Mouse (Mus musculus) erythroblast, embryonic 14.5 days (primary cell): ENCODE results near the gene Eml3.

Source experiments
- GATA1 ChIP-seq: IDR thresholded peaks from 2 replicates; pipeline ENCODE4 v1.6.1; 2012; ENCODE audit warnings: low read length, inconsistent platforms, mixed read lengths
- TAL1 ChIP-seq: IDR thresholded peaks from 3 replicates; pipeline ENCODE4 v1.6.1; 2012; ENCODE audit warnings: low read length, inconsistent platforms, mixed read lengths

- no peak for TF ChIP-seq GATA1
- no peak for TF ChIP-seq TAL1
These were observed 56.5 kb downstream of the Eml3 start for GRCm38 (mm10) chr19:8985891-8986290.
